Mouse (Mus musculus) neural tube, embryonic 15.5 days (tissue): ENCODE results near the gene Arhgap4. TPM values are rescaled to one million over a fixed set of nuclear protein-coding genes. Genes with fewer than 3 reads are reported as not detected.

Experiments
- ATAC-seq: fragments of 200-750 bp; cut with Nextera tagmentation; 2 replicates; pipeline ENCODE4 v1.8.0; 2017; ENCODE audit warnings: mild to moderate bottlenecking, moderate TSS enrichment, moderate library complexity; ENCODE audit not compliant: low FRiP score
- H3K27ac ChIP-seq: fragments of 300-500 bp; sonication (generic); replicated peaks from 2 replicates; pipeline ENCODE4 v1.5.1; 2015; ENCODE audit warnings: mild to moderate bottlenecking, inconsistent platforms
- H3K27me3 ChIP-seq: fragments of 300-500 bp; sonication (generic); replicated peaks from 2 replicates; pipeline ENCODE4 v1.6.1; 2015; ENCODE audit warnings: inconsistent platforms
- H3K36me3 ChIP-seq: fragments of 300-500 bp; sonication (generic); 2 replicates; pipeline ENCODE4 v1.6.1; 2015; ENCODE audit warnings: inconsistent platforms
- H3K4me1 ChIP-seq: fragments of 300-500 bp; sonication (generic); 2 replicates; pipeline ENCODE4 v1.6.1; 2015; ENCODE audit warnings: inconsistent platforms
- H3K4me2 ChIP-seq: fragments of 300-500 bp; sonication (generic); 2 replicates; pipeline ENCODE4 v1.6.1; 2015; ENCODE audit warnings: inconsistent platforms, mild to moderate bottlenecking, moderate library complexity
- H3K4me3 ChIP-seq: fragments of 300-500 bp; sonication (generic); replicated peaks from 2 replicates; pipeline ENCODE4 v1.5.1; 2015; ENCODE audit warnings: mild to moderate bottlenecking, inconsistent platforms
- H3K9ac ChIP-seq: fragments of 300-500 bp; sonication (generic); replicated peaks from 2 replicates; pipeline ENCODE4 v1.6.1; 2015; ENCODE audit warnings: mild to moderate bottlenecking, inconsistent platforms
- H3K9me3 ChIP-seq: fragments of 300-500 bp; sonication (generic); replicated peaks from 2 replicates; pipeline ENCODE4 v1.6.1; 2016; ENCODE audit warnings: inconsistent platforms
- WGBS: fragments of 180-500 bp; shearing (Covaris S2); methylation state at CpG from one replicate; pipeline ENCODE4 v1.1.7; 2015; ENCODE audit warnings: mixed read lengths; 5-methylcytosine and 5-hydroxymethylcytosine counted together
- polyA plus RNA-seq: library from polyadenylated mRNA; unstranded; fragments of >200 nt; fragmentation: Nextera tagmentation; extraction: Ambion mirVana; gene quantifications from 2 replicates; pipeline ENCODE4 v1.2.1, GENCODE M21; 2015

Arhgap4 gene
- 3.9 and 6.3 TPM in 2 replicates for polyA plus RNA-seq

DNA sequence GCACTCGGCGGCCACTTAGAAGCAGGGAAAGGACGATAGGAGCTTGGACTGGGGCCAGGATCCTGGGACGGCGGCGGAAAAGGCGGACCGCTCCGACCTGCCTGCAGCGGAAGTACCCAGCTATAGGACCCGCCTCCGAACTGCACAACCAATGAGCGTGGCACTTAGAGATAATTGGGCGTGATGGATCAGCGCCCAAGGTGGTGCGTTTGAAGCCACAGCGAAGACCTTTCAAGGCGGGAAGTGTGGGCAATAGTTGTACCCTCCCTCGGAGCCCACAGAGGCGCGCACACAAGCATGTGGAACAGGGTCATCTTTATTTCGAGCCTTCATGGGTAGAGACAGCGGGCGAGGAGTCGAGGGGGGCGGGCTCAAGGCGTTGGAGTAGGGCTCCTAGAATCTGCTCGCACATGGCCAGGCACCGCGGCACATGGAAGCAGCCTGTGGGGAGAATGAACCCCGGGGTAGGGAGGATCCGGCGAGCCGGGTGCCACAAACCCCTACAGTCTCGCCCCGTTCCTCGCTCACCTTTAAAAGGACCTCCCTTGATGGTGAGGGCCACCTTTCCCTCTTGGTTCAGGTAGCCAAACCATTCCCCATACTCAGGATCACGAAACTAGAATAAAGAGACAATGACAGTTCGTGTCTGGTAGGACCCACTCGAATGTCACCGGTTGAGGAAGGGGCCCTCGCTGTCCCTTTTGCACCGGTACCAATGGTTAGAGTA, at the start of gene Arhgap4, which contains the start of gene Naa10:
Arhgap4 (minus strand) TSS at position 48 of the 727 bp plus-strand sequence.
Naa10 (minus strand) TSS at position 122 of the 727 bp plus-strand sequence.
- Histone ChIP-seq H3K4me3 (peak within 1 kb of the TSS; percentile 56), H3K4me1 (peaks cover 10% of the 10 kb centered on the region), H3K27me3 (no peaks in the 10 kb centered on the region), H3K4me2 (peak within 1 kb of the TSS; percentile 70), H3K9me3 (no peaks in the 10 kb centered on the region), H3K36me3 (no peaks in the 10 kb centered on the region), H3K9ac (peak within 1 kb of the TSS; percentile 60), H3K27ac (peak within 1 kb of the TSS; percentile 82)
- WGBS = 16% methylated on average over 43 of the region's 43 CpGs
- ATAC-seq = peak; percentile 99

DNA sequence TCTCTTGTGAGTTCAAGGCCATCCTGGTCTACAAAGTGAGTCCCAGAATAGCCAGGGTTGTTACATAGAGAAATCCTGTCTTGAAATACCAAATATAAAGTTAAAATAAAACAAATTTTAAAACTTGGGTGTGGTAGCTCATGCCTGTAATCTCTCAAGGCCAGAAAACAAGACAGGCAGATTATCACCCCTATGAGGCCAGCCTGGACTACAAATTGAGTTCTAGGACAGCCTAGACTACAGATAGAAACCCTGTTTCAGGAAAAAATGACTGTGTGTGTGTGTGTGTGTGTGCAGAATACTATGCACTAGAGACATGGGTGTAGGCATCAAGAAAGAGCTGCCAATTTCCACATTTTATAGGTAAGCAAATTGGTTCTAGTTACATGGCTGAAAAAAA, 49.1 kb upstream of the Arhgap4 start:
- no peak for ATAC-seq
- no peak overlapping the region for H3K4me3 ChIP-seq
- H3K36me3 ChIP-seq = no peaks in the 10 kb centered on the region
- H3K4me2 ChIP-seq = no peak overlapping the region
- no peaks in the 10 kb centered on the region for H3K27me3 ChIP-seq
- H3K9me3 ChIP-seq = no peaks in the 10 kb centered on the region
- no peak overlapping the region for H3K27ac ChIP-seq
- H3K4me1 ChIP-seq = no peaks in the 10 kb centered on the region
- no peak overlapping the region for H3K9ac ChIP-seq

DNA sequence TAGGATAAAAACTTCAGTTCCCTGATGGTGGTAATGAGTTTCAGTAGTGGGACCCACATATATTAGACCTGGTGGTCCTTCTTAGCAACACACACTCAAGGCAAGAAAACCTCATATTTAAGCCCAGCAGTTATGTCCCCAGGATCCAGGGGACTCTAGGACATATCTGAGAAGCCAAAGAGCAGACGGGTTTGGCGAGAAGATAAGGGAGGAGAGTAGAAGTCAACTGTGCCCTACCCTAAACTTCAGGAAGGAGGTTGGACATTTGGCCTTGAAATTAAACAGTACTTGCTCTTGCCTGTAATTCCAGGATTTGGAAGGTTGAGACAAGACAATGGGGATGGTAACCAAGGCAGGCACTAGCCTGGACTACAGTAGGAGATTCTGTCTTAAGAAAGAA, 48.1 kb upstream of the Arhgap4 start:
- Histone ChIP-seq H3K9ac (no peak overlapping the region), H3K36me3 (no peaks in the 10 kb centered on the region), H3K27me3 (no peaks in the 10 kb centered on the region), H3K4me3 (no peak overlapping the region), H3K4me2 (no peak overlapping the region), H3K27ac (no peak overlapping the region), H3K9me3 (no peaks in the 10 kb centered on the region), H3K4me1 (peaks cover under 1% of the 10 kb centered on the region; the same call in 1 of the 2 replicates)
- WGBS = 96% methylated on average over 2 of the region's 2 CpGs
- no peak for ATAC-seq

DNA sequence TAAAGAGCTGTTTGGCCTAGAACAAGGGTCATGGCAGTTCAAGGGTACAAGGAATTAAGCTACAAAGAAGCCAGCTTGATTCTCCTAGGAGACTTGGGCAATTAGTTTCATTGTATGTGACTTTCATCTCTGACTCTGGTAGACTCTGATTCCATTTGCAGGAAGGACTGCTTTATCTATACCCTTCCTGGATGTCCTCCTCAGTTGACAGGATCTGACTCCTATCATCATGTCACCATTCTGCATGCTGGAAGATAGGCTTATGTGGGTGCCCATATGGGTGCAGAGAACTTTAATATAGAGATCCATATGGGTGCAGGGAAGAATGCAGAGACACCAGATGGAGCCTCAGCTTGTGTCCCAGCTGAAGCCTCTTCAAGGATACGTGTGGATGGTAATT, 47.5 kb upstream of the Arhgap4 start:
- no peaks in the 10 kb centered on the region for H3K36me3 ChIP-seq
- peaks cover 6% of the 10 kb centered on the region for H3K4me1 ChIP-seq
- no peaks in the 10 kb centered on the region for H3K27me3 ChIP-seq
- no peak overlapping the region for H3K9ac ChIP-seq
- H3K9me3 ChIP-seq = no peaks in the 10 kb centered on the region
- H3K4me3 ChIP-seq = no peak overlapping the region
- 0 out of 2 replicates have a peak overlapping the region, but pooled peaks have one; percentile 28 for H3K27ac ChIP-seq
- WGBS = 85% methylated on average over 1 of the region's 1 CpGs
- ATAC-seq = no peak
- no peak overlapping the region for H3K4me2 ChIP-seq

DNA sequence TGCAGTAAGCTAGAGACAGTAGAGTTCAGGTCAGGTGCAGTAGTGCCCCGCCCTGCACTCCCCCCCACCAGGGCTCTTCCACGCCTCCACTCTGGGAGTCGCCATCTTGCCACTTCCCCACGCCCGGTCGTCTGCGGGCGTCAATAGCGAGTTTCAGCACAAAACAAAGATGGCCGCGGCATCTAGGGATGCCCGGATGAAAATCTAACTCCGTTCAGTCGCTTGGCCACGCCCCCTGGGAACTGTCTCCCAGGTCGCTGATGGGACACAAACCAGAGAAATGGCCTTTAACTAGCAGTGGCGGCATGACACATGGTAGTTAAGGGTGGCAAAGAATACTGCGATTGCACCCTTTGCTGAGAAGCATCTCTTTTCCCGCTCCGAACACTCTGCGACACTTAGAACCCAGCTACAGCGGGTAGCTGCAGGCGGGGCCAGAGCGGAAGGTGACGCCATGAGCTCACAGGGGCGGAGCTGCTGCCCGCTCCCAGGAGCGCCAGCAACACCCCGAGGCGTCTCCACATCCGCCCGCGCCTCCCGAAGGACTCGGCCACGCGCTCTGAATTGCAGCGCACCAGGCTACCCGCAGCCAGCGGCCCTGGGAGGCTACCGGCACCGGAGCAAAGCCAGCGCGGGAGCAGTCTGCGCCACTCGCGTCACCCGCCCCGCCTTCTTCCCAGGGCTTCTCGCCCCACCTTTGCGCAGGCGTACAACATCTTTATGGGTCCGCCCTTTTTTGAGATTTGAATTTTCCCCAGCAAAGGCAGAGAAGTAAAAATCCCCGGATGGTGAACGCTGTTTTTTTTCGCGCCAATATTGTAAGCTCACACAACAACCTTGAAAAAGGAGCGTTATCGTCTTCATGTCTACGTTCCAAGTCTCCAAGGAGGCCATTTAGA, 45.8 kb upstream of the Arhgap4 start:
- peak; percentile 90 for ATAC-seq

DNA sequence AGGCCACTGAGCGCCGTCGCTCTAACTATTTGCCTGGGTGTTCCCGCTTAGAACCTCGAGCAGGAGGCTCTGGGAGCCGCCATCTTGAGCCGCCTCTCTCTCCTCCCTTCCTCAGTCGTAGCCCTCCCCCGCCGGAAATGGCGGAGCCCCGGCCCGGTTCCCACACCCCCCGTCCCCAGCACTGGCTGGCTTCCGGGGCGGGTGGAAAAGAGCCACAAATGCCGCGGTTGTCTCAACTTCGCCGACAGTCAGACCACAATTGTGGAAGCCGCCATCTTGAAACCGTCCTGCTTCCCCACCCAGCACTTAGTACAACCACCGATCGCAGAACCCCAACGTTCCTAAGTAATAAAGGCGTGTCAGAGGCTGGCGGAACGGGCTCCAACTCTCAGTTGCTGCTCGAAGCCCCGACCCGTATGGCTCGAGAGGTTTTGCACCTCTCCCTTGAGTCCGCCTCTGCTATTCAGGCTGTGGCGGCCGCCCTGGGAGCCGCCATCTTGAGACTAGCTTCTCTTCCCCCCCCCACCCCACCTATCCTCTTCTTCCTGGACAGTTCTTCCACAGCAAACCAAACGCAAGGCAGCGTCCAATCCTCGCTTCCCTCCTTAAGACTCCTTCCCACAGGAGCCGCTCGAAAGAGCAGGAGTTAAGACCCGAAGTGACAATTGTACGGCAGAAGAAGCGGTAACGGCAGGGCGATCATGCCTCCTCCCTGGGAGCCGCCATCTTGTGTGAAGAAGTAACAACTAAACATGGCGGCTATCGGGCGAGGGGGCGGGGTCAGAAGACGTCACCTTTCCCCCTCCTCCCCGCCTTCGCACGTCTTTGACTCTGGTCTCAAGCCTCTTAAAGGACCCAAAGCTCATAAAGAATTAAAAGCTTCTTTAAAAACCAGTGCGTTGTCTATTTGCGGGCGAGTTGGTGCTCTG, 44.8 kb upstream of the Arhgap4 start, which contains the start of gene Hcfc1:
Hcfc1 (minus strand) TSS at position 110 of the 929 bp plus-strand sequence.
- Histone ChIP-seq H3K4me1 (peaks cover 29% of the 10 kb centered on the region), H3K9me3 (no peaks in the 10 kb centered on the region), H3K4me2 (peak within 1 kb of the TSS; percentile 61), H3K27me3 (no peaks in the 10 kb centered on the region), H3K36me3 (no peaks in the 10 kb centered on the region), H3K4me3 (peak within 1 kb of the TSS; percentile 65), H3K9ac (peak within 1 kb of the TSS; percentile 62), H3K27ac (peak within 1 kb of the TSS; percentile 98)
- ATAC-seq = peak; percentile 83
- 19% methylated on average over 55 of the region's 58 CpGs for WGBS

More for the DNA sequence above, 45.8 kb upstream of the Arhgap4 start:
- Histone ChIP-seq H3K9me3 (no peaks in the 10 kb centered on the region), H3K4me1 (peaks cover 23% of the 10 kb centered on the region), H3K9ac (peak overlapping the region; percentile 62), H3K4me3 (peak overlapping the region; percentile 65), H3K4me2 (peak overlapping the region; percentile 61), H3K36me3 (no peaks in the 10 kb centered on the region), H3K27me3 (no peaks in the 10 kb centered on the region), H3K27ac (peak overlapping the region; percentile 98)
- WGBS = 15% methylated on average over 60 of the region's 60 CpGs

DNA sequence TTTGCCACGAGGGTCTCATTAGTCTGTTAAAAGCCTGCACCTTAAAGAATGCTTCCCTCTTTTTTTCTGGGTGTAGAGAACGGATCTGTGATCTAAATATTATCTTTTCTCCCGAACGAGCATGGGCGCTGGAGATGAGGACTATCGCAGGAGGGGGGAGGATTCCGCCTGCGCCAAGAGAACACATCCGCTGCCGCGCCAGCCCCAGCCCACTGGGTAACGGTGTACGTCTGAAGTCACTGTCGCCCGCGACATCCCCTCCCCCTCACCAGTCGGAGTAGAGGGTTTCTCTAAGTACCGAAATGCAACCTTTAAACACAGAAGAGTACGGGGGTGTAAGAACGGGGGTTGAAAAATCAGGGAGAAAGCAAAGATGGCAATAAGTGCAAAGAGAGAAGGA, 43.6 kb upstream of the Arhgap4 start:
- no peaks in the 10 kb centered on the region for H3K27me3 ChIP-seq
- peaks cover 29% of the 10 kb centered on the region for H3K4me1 ChIP-seq
- ATAC-seq = no peak
- H3K27ac ChIP-seq = peak overlapping the region; percentile 98
- peak overlapping the region; percentile 62 for H3K9ac ChIP-seq
- no peaks in the 10 kb centered on the region for H3K9me3 ChIP-seq
- peak overlapping the region; percentile 65 for H3K4me3 ChIP-seq
- WGBS = 18% methylated on average over 20 of the region's 20 CpGs
- no peaks in the 10 kb centered on the region for H3K36me3 ChIP-seq
- peak overlapping the region; percentile 61 for H3K4me2 ChIP-seq

DNA sequence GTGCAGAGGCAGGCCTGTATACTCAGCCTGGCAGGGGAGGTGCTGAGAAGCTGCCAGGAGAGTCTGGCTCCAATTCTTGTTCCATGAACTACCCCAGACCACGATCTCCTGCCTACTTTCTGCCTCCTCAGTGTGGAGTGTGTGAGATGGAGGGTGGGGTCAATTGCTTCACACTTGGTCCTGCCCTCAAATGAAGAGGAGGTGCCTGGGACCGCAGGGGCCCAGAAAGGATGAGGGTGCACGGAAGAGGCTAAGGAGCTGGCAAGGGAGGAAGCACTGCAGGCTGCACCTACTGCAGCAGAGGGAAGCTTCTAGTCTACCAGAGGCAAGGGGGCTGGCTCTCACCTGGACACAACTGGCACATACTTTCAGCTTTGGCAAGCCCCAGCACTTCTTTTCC, 42.7 kb upstream of the Arhgap4 start:
- 50% methylated on average over 3 of the region's 3 CpGs for WGBS
- Histone ChIP-seq H3K4me1 (peaks cover 29% of the 10 kb centered on the region), H3K27me3 (no peaks in the 10 kb centered on the region), H3K4me3 (peak overlapping the region; percentile 65), H3K27ac (no peak overlapping the region), H3K9me3 (no peaks in the 10 kb centered on the region), H3K36me3 (peaks cover 3% of the 10 kb centered on the region; the same call in 1 of the 2 replicates), H3K9ac (peak overlapping the region; percentile 62), H3K4me2 (peak overlapping the region; percentile 61)
- ATAC-seq = no peak

DNA sequence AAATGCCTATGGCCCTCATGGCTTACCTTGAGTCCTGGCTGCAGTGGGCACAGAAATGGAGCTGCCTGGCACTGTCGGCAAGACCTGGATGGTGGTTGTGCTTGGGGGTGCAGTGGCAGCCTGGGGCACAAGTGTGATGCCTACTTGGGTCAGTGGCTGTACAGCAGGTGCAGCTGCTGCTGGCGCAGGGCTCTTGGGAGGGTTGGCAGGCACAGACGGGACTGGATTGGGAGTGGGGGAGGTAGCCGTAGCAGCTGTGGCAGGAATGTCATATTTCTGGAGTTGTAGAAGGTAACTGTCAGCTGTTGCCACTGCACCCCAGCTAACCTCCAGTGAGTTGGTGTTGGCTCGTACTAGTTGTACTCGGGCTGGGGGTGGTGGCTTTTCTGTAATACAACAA, 33.3 kb upstream of the Arhgap4 start:
- no peak for ATAC-seq
- H3K4me3 ChIP-seq = no peak overlapping the region
- H3K9ac ChIP-seq = no peak overlapping the region
- no peaks in the 10 kb centered on the region for H3K27me3 ChIP-seq
- no peaks in the 10 kb centered on the region for H3K9me3 ChIP-seq
- no peak overlapping the region for H3K27ac ChIP-seq
- peaks cover 72% of the 10 kb centered on the region for H3K36me3 ChIP-seq
- H3K4me2 ChIP-seq = no peak overlapping the region
- 93% methylated on average over 6 of the region's 6 CpGs for WGBS
- no peaks in the 10 kb centered on the region for H3K4me1 ChIP-seq

DNA sequence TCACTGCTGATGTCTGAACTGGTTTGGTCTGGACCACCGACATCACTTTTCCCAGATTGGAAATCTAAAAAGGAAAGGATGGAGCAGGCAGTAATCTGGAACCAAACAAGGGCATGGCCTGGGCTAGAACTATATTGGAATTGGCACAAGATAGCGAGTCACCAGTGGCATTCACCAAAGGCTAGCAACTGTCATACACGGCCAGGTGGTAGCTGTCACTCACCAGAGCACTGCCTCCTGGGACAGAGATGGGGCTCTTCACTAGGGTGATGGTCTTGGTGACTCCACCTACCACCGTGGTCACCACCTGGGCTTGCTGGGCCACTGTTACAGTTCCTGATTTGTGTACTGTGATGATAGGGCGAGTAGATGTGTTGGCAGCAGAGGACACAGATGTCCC, 30.9 kb upstream of the Arhgap4 start:
- no peak overlapping the region for H3K4me2 ChIP-seq
- no peak overlapping the region for H3K27ac ChIP-seq
- no peaks in the 10 kb centered on the region for H3K27me3 ChIP-seq
- 85% methylated on average over 5 of the region's 5 CpGs for WGBS
- no peaks in the 10 kb centered on the region for H3K9me3 ChIP-seq
- H3K4me3 ChIP-seq = no peak overlapping the region
- no peak overlapping the region for H3K9ac ChIP-seq
- H3K4me1 ChIP-seq = no peaks in the 10 kb centered on the region
- peaks cover 74% of the 10 kb centered on the region for H3K36me3 ChIP-seq
- ATAC-seq = no peak

DNA sequence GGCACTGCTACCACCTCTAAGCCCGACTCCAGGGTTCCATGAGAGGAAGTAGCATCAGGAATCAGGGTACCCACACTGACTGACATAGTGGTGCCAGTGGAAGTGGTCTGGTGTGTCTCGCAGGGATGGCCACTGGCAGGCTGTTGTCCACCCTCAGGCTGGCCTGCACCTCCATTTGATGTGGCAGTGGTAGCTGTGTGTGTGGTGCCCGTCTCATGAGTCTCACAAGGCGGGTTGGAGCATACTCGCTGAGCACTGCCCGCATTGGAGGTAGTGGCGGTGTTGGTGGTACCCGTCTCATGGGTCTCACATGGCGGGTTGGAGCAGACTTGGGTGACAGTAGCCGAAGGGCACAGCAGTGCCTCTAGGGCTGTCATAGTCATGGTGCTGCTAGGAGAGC, 27.7 kb upstream of the Arhgap4 start:
- Histone ChIP-seq H3K36me3 (peaks cover 82% of the 10 kb centered on the region), H3K4me2 (no peak overlapping the region), H3K27me3 (no peaks in the 10 kb centered on the region), H3K27ac (no peak overlapping the region), H3K4me1 (no peaks in the 10 kb centered on the region), H3K9ac (no peak overlapping the region), H3K9me3 (no peaks in the 10 kb centered on the region), H3K4me3 (no peak overlapping the region)
- 92% methylated on average over 10 of the region's 10 CpGs for WGBS
- ATAC-seq = peak; percentile 21; the same call in 1 of the 2 replicates
